In the genomic region with DNA sequence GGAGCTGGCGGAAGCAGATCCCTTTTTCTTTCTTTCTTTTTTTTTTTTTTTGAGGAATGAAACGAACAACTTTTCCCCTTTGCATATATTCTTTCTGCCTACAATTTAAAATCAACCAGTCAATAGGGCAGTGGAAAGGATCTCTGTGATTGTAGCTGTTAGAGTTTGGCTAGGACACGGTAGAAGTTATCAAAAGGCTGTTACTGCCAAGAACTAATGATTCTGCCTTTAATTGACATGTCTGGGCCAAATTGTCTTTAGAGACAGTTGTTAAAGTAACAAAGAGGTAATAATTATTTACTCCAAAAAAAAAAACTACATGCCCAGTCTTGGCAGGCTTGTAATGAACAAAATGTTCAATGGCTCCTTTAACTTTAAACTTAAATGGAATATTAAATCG, we compare ENCODE assay signal across 15 mouse cellular contexts.
"Had no signal": no experiment of that assay in that cellular context is flagged by ENCODE, and none has a peak within 500 bp of the region (broad histone marks: within the 10 kb centered on the region; RNA-seq: fewer than 3 reads in every experiment).

No protein-coding gene starts in this region.

- H3K27me3 ChIP-seq: neural tube, embryonic 13.5 days; neural tube, embryonic 15.5 days; stomach, embryonic 15.5 days had no signal

- H3K36me3 ChIP-seq: neural tube, embryonic 13.5 days; neural tube, embryonic 15.5 days; stomach, embryonic 15.5 days had no signal

- H3K27ac ChIP-seq: neural tube, embryonic 13.5 days; neural tube, embryonic 15.5 days; stomach, embryonic 15.5 days; stomach, postnatal 0 days had no signal

- H3K9ac ChIP-seq: neural tube, embryonic 13.5 days; neural tube, embryonic 15.5 days; stomach, embryonic 15.5 days had no signal

- H3K4me3 ChIP-seq: neural tube, embryonic 13.5 days; neural tube, embryonic 15.5 days; stomach, embryonic 15.5 days had no signal

- DNase-seq: retina, postnatal 1 day; right cerebral cortex, adult 18-20 months; right cerebral cortex, postnatal 14 days; right cerebral cortex, postnatal 25 days; right cerebral cortex, postnatal 4 days; spleen, adult 18-20 months; thymus, adult 18-20 months; thymus, adult 2 months; thymus, postnatal 14 days; thymus, postnatal 25 days; thymus, postnatal 36 days had no signal

- H3K9me3 ChIP-seq: neural tube, embryonic 13.5 days; neural tube, embryonic 15.5 days; stomach, embryonic 15.5 days had no signal

- H3K4me2 ChIP-seq: neural tube, embryonic 13.5 days; neural tube, embryonic 15.5 days; stomach, embryonic 15.5 days had no signal

- H3K4me1 ChIP-seq: neural tube, embryonic 13.5 days; neural tube, embryonic 15.5 days; stomach, embryonic 15.5 days had no signal
